Mouse (Mus musculus) granulocyte monocyte progenitor cell, adult 5-6 weeks (primary cell): ENCODE data around the gene Cfap36. TPM values are rescaled to one million over a fixed set of nuclear protein-coding genes. Genes with fewer than 3 reads are reported as not detected.
A peak's percentile ranks its signal among the peaks of the same experiment; 100 is the strongest.

Experiments used
- ATAC-seq: replicated peaks from 2 replicates; pipeline ENCODE4 v1.8.0; 2016; ENCODE audit warnings: mild to moderate bottlenecking, moderate TSS enrichment, inconsistent platforms; ENCODE audit not compliant: poor library complexity, severe bottlenecking
- total RNA-seq, 2 experiments: library from RNA; stranded (forward) in 1 of 2; stranded (reverse) in 1 of 2; fragments of 200-712, 200-1000 nt in 1 of 2; fragments of >200 nt in 1 of 2; fragmentation: Nextera tagmentation in 1 of 2; gene quantifications; 2 replicates each; pipeline ENCODE4 v1.2.3; 2014 to 2017

Gene Cfap36
- total RNA-seq, 2 experiments from 2014 or later = 29.7 to 43.6 TPM

DNA sequence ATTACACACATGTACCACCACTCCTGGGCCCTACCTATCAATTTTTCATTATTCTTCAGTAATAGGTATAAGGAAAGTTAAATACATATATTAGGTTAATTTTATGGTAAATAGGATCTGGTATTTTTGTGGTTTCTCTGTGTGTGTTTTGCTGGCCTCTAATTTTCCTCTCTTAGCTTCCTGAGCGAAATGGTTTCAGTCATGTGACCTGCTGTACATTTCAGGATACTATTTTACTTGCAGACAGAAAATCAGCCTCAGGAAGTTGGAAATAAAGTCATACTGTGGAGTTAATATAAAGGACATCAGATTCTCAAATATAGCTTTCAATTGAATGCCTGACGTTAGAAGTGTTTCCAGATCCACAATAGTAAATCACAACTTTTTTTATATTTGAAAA, 58.2 kb downstream of the Cfap36 start:
- no peak for ATAC-seq

- no peak for ATAC-seq
Measured at GRCm38 (mm10) chr11:29181751-29182150, 65.5 kb downstream of the Cfap36 start.

DNA sequence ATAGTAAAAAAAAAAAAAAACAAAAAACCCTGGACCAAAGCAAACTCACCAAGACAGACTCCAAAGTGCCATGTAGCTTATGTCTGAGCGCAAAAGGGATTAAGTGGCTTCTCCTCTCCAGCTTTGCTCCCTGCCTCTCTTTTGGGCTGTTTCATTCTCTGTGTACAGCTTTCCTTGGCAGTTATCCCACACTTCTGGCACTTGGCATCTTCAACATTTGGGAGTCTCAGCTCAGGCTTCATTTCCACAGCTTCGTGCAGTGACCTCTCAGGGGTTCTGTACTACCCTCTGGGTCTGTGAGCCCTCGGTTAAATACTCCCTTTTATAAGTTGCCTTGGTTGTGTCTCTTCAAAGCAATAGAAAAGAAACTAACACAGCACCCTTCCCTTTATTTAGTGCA, 66.6 kb downstream of the Cfap36 start:
- no peak for ATAC-seq

DNA sequence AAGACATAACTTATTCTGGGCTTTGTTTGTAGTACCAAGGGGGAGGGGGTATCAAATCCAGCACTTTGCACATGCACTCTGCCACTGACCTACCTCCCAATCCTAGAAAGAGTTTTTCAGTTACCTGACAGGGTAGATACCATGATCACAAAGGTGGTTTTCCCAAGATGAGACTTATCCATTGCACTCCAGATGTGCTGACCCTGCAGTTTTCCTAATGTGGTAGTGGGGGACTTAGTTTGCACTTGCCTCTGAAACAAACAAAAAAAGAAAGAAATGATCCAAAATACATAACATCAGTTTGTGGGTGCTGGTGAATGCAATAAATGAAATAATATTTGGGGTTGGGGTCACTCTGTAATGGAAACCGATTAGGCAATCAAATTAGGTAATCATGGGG, 67.9 kb downstream of the Cfap36 start:
- ATAC-seq = no peak

- no peak for ATAC-seq
Measured at GRCm38 (mm10) chr11:29173706-29174436, 73.3 kb downstream of the Cfap36 start.

GRCm38 (mm10) chr11:29173125-29173631, 74.0 kb downstream of the Cfap36 start:
- ATAC-seq = peak; percentile 64

- peak; percentile 86 for ATAC-seq
Measured at GRCm38 (mm10) chr11:29172563-29173124, 74.6 kb downstream of the Cfap36 start, which contains the start of gene Ppp4r3b. Ppp4r3b (plus strand) TSS chr11:29172890.

GRCm38 (mm10) chr11:29171959-29172391, 75.2 kb downstream of the Cfap36 start:
- ATAC-seq = peak; percentile 31

Other genes with a start within 250 kb of the Cfap36 start
- gene Pnpt1, start 116.7 kb downstream of the Cfap36 start, total RNA-seq (2014; fragmentation: Nextera tagmentation) = 41.0 and 45.3 TPM in 2 replicates
- 45.4 and 59.7 TPM in 2 replicates for gene Pnpt1, start 116.7 kb downstream of the Cfap36 start, total RNA-seq (2017)
- gene Ppp4r3b, start 74.5 kb downstream of the Cfap36 start, total RNA-seq (2014; fragmentation: Nextera tagmentation) = 52.5 and 72.2 TPM in 2 replicates
- gene Ppp4r3b, start 74.5 kb downstream of the Cfap36 start, total RNA-seq (2017) = 97.1 and 143 TPM in 2 replicates
- 23.6 and 25.7 TPM in 2 replicates for gene Ccdc88a, start 126.2 kb upstream of the Cfap36 start, total RNA-seq (2014; fragmentation: Nextera tagmentation)
- 32.3 and 35.8 TPM in 2 replicates for gene Ccdc88a, start 126.2 kb upstream of the Cfap36 start, total RNA-seq (2017)